Mouse (Mus musculus): ENCODE results near the gene Itga9.

The Itga9 gene

GRCm38 (mm10) chr9:118607701-118608401 is 1.4 kb downstream of the Itga9 start:
- DNase-seq, result no peak

GRCm38 (mm10) chr9:118608556-118608955 is 2.1 kb downstream of the Itga9 start:
- no peak for DNase-seq

GRCm38 (mm10) chr9:118610060-118610459 is 3.6 kb downstream of the Itga9 start:
- peak; percentile 62 for DNase-seq

GRCm38 (mm10) chr9:118611111-118611541 is 4.6 kb downstream of the Itga9 start:
- DNase-seq, result peak; percentile 66

GRCm38 (mm10) chr9:118611958-118612581 is 5.6 kb downstream of the Itga9 start:
- no peak for DNase-seq

- DNase-seq, result no peak
Observed at GRCm38 (mm10) chr9:118617237-118617636, 10.7 kb downstream of the Itga9 start.

- no peak for DNase-seq
Observed at GRCm38 (mm10) chr9:118618732-118619250, 12.3 kb downstream of the Itga9 start.

- DNase-seq, result no peak
Observed at GRCm38 (mm10) chr9:118620807-118621206, 14.3 kb downstream of the Itga9 start.

- no peak for DNase-seq
Observed at GRCm38 (mm10) chr9:118621691-118622090, 15.2 kb downstream of the Itga9 start.

- peak; percentile 85 for DNase-seq
Observed at GRCm38 (mm10) chr9:118622376-118623166, 16.1 kb downstream of the Itga9 start.

- no peak for DNase-seq
Observed at GRCm38 (mm10) chr9:118623483-118623882, 17.0 kb downstream of the Itga9 start.

GRCm38 (mm10) chr9:118624146-118624545 is 17.7 kb downstream of the Itga9 start:
- DNase-seq, result no peak

GRCm38 (mm10) chr9:118629763-118630379 is 23.4 kb downstream of the Itga9 start:
- no peak for DNase-seq

GRCm38 (mm10) chr9:118631775-118632757 is 25.6 kb downstream of the Itga9 start:
- no peak for DNase-seq

GRCm38 (mm10) chr9:118632758-118633143 is 26.3 kb downstream of the Itga9 start:
- no peak for DNase-seq

- DNase-seq, result no peak
Observed at GRCm38 (mm10) chr9:118638642-118639210, 32.2 kb downstream of the Itga9 start.

GRCm38 (mm10) chr9:118645698-118646355 is 39.3 kb downstream of the Itga9 start:
- no peak for DNase-seq

GRCm38 (mm10) chr9:118647495-118647894 is 41.0 kb downstream of the Itga9 start:
- DNase-seq, result peak; percentile 54

- peak; percentile 54 for DNase-seq
Observed at GRCm38 (mm10) chr9:118650976-118651375, 44.5 kb downstream of the Itga9 start.

- no peak for DNase-seq
Observed at GRCm38 (mm10) chr9:118651939-118652338, 45.4 kb downstream of the Itga9 start.

GRCm38 (mm10) chr9:118653436-118653835 is 46.9 kb downstream of the Itga9 start:
- no peak for DNase-seq
